Mouse (Mus musculus): ENCODE measurements around the gene Gsta2. TPM values are rescaled to one million over a fixed set of nuclear protein-coding genes. Genes with fewer than 3 reads are reported as not detected.
A peak's percentile ranks its signal among the peaks of the same experiment; 100 is the strongest.

The Gsta2 gene
- not detected in 2 replicates for polyA plus RNA-seq (2015; fragmentation: Nextera tagmentation; extraction: Ambion mirVana)

DNA sequence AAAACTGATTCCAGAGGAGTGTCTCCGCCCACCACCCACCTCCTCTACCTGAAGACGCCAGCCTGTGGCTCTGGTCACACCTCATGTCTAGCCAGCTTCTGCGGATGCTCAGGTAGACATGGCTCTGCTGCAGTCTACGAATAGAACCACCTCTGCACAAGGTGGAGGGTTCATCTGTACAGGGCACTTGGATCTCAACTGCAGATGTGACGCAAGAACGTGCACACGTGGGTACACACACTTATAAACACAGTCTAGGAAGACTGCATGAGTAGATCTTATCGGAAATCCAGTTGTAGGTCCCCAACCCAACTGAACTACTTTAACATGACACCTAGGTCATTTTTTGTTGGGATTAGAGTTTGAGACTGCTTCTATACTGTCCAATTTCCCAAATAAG lies at the start of gene Gsta2:
Gene Gsta2, minus strand, starts transcription at position 178 of the 400 bp plus-strand sequence.
- H3K4me2 ChIP-seq: no peak within 1 kb of the TSS
- no peaks in the 10 kb centered on the region for H3K36me3 ChIP-seq
- H3K9ac ChIP-seq: no peak within 1 kb of the TSS
- no peaks in the 10 kb centered on the region for H3K27me3 ChIP-seq
- no peak within 1 kb of the TSS for H3K4me3 ChIP-seq
- H3K27ac ChIP-seq (replicated peaks): no peak within 1 kb of the TSS
- H3K9me3 ChIP-seq: no peaks in the 10 kb centered on the region
- no peaks in the 10 kb centered on the region for H3K4me1 ChIP-seq (replicated peaks)
- WGBS: 89% methylated on average over 8 of the region's 8 CpGs
- ATAC-seq (ENCODE audit: low FRiP score, low read depth): no peak

- Histone ChIP-seq H3K36me3 (no peaks in the 10 kb centered on the region), H3K4me1 (replicated peaks) (no peaks in the 10 kb centered on the region), H3K9ac (no peak overlapping the region), H3K4me3 (no peak overlapping the region), H3K27me3 (peaks cover 14% of the 10 kb centered on the region), H3K4me2 (no peak overlapping the region), H3K9me3 (no peaks in the 10 kb centered on the region), H3K27ac (replicated peaks) (no peak overlapping the region)
- no peak for ATAC-seq (ENCODE audit: low FRiP score, low read depth)
- 92% methylated on average over 7 of the region's 7 CpGs for WGBS
Measured at GRCm38 (mm10) chr9:78401596-78401995, 46.0 kb upstream of the Gsta2 start.

- Histone ChIP-seq H3K9ac (no peak overlapping the region), H3K4me2 (no peak overlapping the region), H3K9me3 (no peaks in the 10 kb centered on the region), H3K27me3 (peaks cover 23% of the 10 kb centered on the region), H3K27ac (replicated peaks) (no peak overlapping the region), H3K4me1 (replicated peaks) (peaks cover 8% of the 10 kb centered on the region), H3K36me3 (no peaks in the 10 kb centered on the region), H3K4me3 (no peak overlapping the region)
- WGBS: 87% methylated on average over 5 of the region's 5 CpGs
- no peak for ATAC-seq (ENCODE audit: low FRiP score, low read depth)
Measured at GRCm38 (mm10) chr9:78400570-78400969, 45.0 kb upstream of the Gsta2 start.

GRCm38 (mm10) chr9:78396517-78396916 lies 40.9 kb upstream of the Gsta2 start:
- ATAC-seq (ENCODE audit: low FRiP score, low read depth): no peak
- WGBS: 64% methylated on average over 9 of the region's 9 CpGs
- Histone ChIP-seq H3K36me3 (no peaks in the 10 kb centered on the region), H3K9ac (no peak overlapping the region), H3K4me2 (peak overlapping the region; percentile 77; the same call in 1 of the 2 replicates), H3K4me3 (peak overlapping the region; percentile 50), H3K4me1 (replicated peaks) (peaks cover 12% of the 10 kb centered on the region), H3K27me3 (peaks cover 55% of the 10 kb centered on the region), H3K9me3 (no peaks in the 10 kb centered on the region), H3K27ac (replicated peaks) (no peak overlapping the region)

DNA sequence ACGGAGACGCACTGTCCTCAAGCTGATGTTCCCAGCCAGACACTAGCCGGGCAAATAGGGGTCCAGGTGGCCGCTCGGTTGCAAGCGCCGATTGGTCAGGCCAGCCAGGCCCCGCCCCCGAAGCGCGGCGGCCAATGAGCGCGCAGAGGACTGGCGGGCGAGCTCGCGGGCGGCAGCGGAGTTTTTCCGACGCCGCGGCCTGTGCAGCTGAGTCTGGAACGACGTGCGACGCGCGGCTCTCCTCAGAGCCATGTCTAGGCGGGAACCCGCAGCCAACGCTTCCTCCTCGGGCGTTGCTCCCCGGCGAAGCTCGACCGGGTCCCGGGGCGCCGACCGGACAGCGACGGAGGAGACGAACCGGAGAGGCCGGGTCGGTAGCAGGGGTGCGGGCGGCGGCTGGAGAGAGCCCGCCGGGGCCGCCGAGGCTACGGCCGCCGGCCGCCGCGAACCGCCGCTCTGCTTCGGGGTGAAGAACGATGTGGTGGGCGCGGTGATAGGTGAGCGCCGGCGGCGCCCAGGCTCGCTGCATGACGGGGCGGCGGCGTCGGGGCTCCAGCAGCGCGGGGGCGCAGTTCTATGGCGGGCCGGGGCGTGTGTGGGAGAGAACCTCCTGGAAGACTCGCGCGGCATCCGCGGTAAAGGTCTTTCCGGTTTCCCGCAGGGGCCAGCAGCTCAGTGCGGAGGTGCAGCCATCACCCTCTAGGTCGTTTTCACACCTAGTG lies 40.2 kb upstream of the Gsta2 start, which contains the start of gene Ddx43:
Gene Ddx43, plus strand, starts transcription at position 148 of the 722 bp plus-strand sequence.
- 4% methylated on average over 83 of the region's 93 CpGs for WGBS
- H3K9me3 ChIP-seq: no peaks in the 10 kb centered on the region
- H3K4me1 ChIP-seq (replicated peaks): peaks cover 12% of the 10 kb centered on the region
- H3K27me3 ChIP-seq: peaks cover 55% of the 10 kb centered on the region
- peak within 1 kb of the TSS; percentile 9; the same call in 1 of the 2 replicates for H3K9ac ChIP-seq
- H3K4me2 ChIP-seq: peak within 1 kb of the TSS; percentile 77
- ATAC-seq (ENCODE audit: low FRiP score, low read depth): peak; percentile 98
- H3K27ac ChIP-seq (replicated peaks): no peak within 1 kb of the TSS
- no peaks in the 10 kb centered on the region for H3K36me3 ChIP-seq
- peak within 1 kb of the TSS; percentile 50 for H3K4me3 ChIP-seq

DNA sequence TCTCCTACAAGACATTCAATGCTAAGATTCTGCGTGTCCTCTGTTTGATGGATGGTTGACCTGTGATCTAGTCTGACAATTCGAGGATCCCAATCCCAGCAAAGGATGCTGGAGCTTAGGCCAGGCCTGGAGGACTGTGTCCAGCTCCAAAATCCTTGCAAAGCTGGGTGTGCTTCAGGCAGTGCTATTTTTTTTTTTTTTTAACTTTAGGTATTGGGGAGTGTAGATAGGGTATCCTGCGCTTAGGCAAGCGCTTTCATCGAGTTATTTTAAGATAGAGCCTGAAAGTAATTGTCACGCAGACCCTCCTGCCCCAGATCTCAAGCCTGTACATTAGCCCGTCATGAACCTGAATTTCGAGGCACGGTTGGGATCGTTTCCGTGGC lies 39.6 kb upstream of the Gsta2 start:
- Histone ChIP-seq H3K4me1 (replicated peaks) (peaks cover 12% of the 10 kb centered on the region), H3K36me3 (no peaks in the 10 kb centered on the region), H3K4me3 (peak overlapping the region; percentile 50), H3K27me3 (peaks cover 55% of the 10 kb centered on the region), H3K9me3 (no peaks in the 10 kb centered on the region), H3K9ac (0 out of 2 replicates have a peak overlapping the region, but pooled peaks have one; percentile 9), H3K4me2 (peak overlapping the region; percentile 77), H3K27ac (replicated peaks) (no peak overlapping the region)
- 30% methylated on average over 11 of the region's 11 CpGs for WGBS
- no peak; the same call in 1 of the 2 replicates for ATAC-seq (ENCODE audit: low FRiP score, low read depth)

DNA sequence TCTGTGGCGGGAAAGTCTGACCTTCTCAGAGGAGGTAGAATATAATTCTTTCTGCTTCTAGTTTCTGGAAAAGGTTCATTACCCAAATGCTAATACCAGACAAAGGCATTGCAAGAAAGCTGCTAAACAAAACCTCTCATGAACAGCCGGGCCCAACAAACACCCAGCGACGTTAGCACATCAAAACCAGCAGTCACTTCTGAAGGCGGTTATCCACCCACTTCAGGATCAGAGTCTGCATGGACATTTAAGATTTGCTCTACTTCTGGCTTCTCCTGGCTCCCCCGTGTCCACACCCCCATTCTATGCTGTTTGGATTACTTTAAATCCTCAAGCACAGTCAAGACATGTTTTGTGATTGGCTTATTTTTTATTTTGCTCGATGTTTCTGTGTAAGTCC lies 39.0 kb upstream of the Gsta2 start:
- H3K9ac ChIP-seq: no peak overlapping the region

DNA sequence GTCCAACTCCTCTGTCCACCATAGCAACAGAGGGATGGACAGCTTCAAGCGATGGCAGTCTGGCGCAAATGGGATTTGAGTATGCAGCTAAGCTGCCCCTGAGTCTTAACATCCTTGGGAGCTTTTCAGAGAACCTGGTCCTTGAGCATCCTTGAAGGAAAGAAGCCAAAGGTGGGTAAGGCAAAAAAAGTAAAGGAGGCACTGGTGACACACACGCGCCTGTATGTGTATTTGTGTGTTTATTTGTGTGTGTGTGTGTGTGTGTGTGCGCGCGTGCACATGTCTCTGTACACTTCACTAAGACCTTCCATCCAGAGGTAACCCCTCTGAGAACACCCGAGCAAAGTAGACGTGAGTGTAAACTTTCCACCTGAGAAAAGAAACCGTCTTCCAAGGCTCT lies 38.2 kb upstream of the Gsta2 start:
- H3K36me3 ChIP-seq: no peaks in the 10 kb centered on the region
- peaks cover 12% of the 10 kb centered on the region for H3K4me1 ChIP-seq (replicated peaks)
- 91% methylated on average over 10 of the region's 10 CpGs for WGBS
- H3K4me3 ChIP-seq: no peak overlapping the region
- no peak for ATAC-seq (ENCODE audit: low FRiP score, low read depth)
- H3K9me3 ChIP-seq: no peaks in the 10 kb centered on the region
- no peak overlapping the region for H3K4me2 ChIP-seq
- peaks cover 55% of the 10 kb centered on the region for H3K27me3 ChIP-seq
- H3K9ac ChIP-seq: no peak overlapping the region
- no peak overlapping the region for H3K27ac ChIP-seq (replicated peaks)

More for the DNA sequence above, 39.0 kb upstream of the Gsta2 start:
- Histone ChIP-seq H3K36me3 (no peaks in the 10 kb centered on the region), H3K4me2 (no peak overlapping the region), H3K4me3 (no peak overlapping the region), H3K9me3 (no peaks in the 10 kb centered on the region), H3K4me1 (replicated peaks) (peaks cover 12% of the 10 kb centered on the region), H3K27me3 (peaks cover 55% of the 10 kb centered on the region), H3K27ac (replicated peaks) (no peak overlapping the region)
- ATAC-seq (ENCODE audit: low FRiP score, low read depth): no peak
- WGBS: 64% methylated on average over 7 of the region's 7 CpGs

GRCm38 (mm10) chr9:78389981-78390380 lies 34.4 kb upstream of the Gsta2 start:
- Histone ChIP-seq H3K36me3 (no peaks in the 10 kb centered on the region), H3K9ac (no peak overlapping the region), H3K4me2 (no peak overlapping the region), H3K9me3 (no peaks in the 10 kb centered on the region), H3K27me3 (peaks cover 26% of the 10 kb centered on the region), H3K27ac (replicated peaks) (no peak overlapping the region), H3K4me3 (no peak overlapping the region), H3K4me1 (replicated peaks) (no peaks in the 10 kb centered on the region)
- no peak for ATAC-seq (ENCODE audit: low FRiP score, low read depth)
- WGBS: 69% methylated on average over 5 of the region's 5 CpGs

GRCm38 (mm10) chr9:78386947-78387346 lies 31.4 kb upstream of the Gsta2 start:
- H3K4me3 ChIP-seq: no peak overlapping the region
- H3K27me3 ChIP-seq: no peaks in the 10 kb centered on the region
- H3K4me1 ChIP-seq (replicated peaks): no peaks in the 10 kb centered on the region
- H3K36me3 ChIP-seq: no peaks in the 10 kb centered on the region
- no peak overlapping the region for H3K4me2 ChIP-seq
- no peak overlapping the region for H3K9ac ChIP-seq
- no peaks in the 10 kb centered on the region for H3K9me3 ChIP-seq
- no peak for ATAC-seq (ENCODE audit: low FRiP score, low read depth)
- H3K27ac ChIP-seq (replicated peaks): no peak overlapping the region
- 93% methylated on average over 7 of the region's 7 CpGs for WGBS

DNA sequence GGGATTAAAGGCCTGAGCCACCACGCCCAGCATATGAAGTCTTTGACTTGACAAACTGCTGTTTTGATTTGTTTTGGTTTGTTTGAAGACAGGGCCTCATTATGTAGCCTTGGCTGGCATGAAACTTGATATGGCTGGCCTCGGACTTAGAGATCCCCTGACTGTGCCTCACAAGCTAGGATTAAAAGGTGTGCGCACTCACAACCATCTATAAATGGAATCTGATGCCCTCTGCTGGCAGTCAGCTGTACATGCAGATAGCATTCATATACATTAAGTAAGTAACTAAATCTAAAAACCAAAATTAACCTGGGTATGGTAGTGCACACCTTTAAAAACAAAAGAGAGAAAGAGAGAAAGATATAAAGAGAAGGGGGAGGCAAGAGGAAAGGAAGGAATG lies 30.3 kb upstream of the Gsta2 start:
- 63% methylated on average over 3 of the region's 3 CpGs for WGBS
- no peak for ATAC-seq (ENCODE audit: low FRiP score, low read depth)
- Histone ChIP-seq H3K9me3 (no peaks in the 10 kb centered on the region), H3K9ac (no peak overlapping the region), H3K4me2 (no peak overlapping the region), H3K27ac (replicated peaks) (no peak overlapping the region), H3K4me3 (no peak overlapping the region), H3K4me1 (replicated peaks) (no peaks in the 10 kb centered on the region), H3K36me3 (no peaks in the 10 kb centered on the region), H3K27me3 (no peaks in the 10 kb centered on the region)

DNA sequence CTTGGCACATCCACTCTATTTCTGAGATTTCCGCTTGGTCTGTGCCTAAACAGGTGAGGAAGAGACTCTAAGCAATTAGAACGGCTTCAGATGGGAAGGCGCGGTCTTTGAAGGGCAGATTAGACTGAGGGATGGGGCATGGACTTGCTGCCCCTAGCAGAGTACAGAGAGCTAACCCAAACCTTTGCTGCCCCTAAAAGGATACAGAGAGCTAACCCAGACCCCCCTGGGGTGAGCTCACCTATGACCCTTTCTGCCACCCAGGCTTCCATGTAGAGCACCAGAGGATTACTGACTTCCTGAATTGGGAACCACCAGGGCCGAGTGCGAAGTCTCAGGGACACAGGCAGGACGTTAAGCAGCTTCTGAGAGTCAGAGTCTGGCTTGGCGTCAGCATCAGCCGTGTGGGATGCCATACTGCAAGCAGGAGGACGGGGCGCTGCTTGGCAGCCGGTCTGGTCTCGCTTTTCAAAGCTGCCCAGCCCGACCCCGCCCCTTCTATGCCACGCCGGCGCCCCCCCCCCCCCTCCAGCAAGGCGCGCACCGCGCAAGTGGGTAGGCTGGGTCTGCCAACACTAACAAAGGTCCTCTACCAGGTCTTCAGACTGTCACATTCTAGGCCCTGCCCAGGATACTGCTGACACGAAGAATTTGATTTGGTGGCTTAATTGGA lies 22.7 kb upstream of the Gsta2 start, which contains the start of gene Ooep:
Gene Ooep, minus strand, starts transcription at position 613 of the 673 bp plus-strand sequence.
- 7% methylated on average over 18 of the region's 23 CpGs for WGBS
- H3K36me3 ChIP-seq: no peaks in the 10 kb centered on the region
- peaks cover 12% of the 10 kb centered on the region for H3K4me1 ChIP-seq (replicated peaks)
- H3K27me3 ChIP-seq: no peaks in the 10 kb centered on the region
- peak; percentile 93 for ATAC-seq (ENCODE audit: low FRiP score, low read depth)
- H3K4me3 ChIP-seq: peak within 1 kb of the TSS; percentile 39
- H3K27ac ChIP-seq (replicated peaks): peak within 1 kb of the TSS; percentile 57
- peak within 1 kb of the TSS; percentile 46 for H3K9ac ChIP-seq
- H3K4me2 ChIP-seq: peak within 1 kb of the TSS; percentile 73
- H3K9me3 ChIP-seq: no peaks in the 10 kb centered on the region
